Mouse (Mus musculus) midbrain, embryonic 16.5 days (tissue): ENCODE results near the gene Triml1. TPM values are rescaled to one million over a fixed set of nuclear protein-coding genes. Genes with fewer than 3 reads are reported as not detected.

Experiments
- ATAC-seq: fragments of 200-750 bp; cut with Nextera tagmentation; 2 replicates; pipeline ENCODE4 v1.8.0; 2017; ENCODE audit warnings: moderate TSS enrichment
- H3K27ac ChIP-seq: fragments of 300-500 bp; sonication (generic); 2 replicates; pipeline ENCODE4 v1.5.1; 2014; ENCODE audit warnings: mild to moderate bottlenecking, low read length, mixed read lengths
- H3K27me3 ChIP-seq: fragments of 300-500 bp; sonication (generic); 2 replicates; pipeline ENCODE4 v1.6.1; 2014; ENCODE audit warnings: low read depth, low read length, mixed read lengths; ENCODE audit not compliant: control insufficient read depth, insufficient read depth
- H3K36me3 ChIP-seq: fragments of 300-500 bp; sonication (generic); 2 replicates; pipeline ENCODE4 v1.6.1; 2014; ENCODE audit warnings: mild to moderate bottlenecking, low read length, moderate library complexity, mixed read lengths; ENCODE audit not compliant: control insufficient read depth, insufficient read depth
- H3K4me1 ChIP-seq: fragments of 300-500 bp; sonication (generic); 2 replicates; pipeline ENCODE4 v1.6.1; 2014; ENCODE audit warnings: mild to moderate bottlenecking, low read length, mixed read lengths; ENCODE audit not compliant: control insufficient read depth, insufficient read depth
- H3K4me2 ChIP-seq: fragments of 300-500 bp; sonication (generic); 2 replicates; pipeline ENCODE4 v1.6.1; 2014; ENCODE audit warnings: mild to moderate bottlenecking, low read length, mixed read lengths
- H3K4me3 ChIP-seq: fragments of 300-500 bp; sonication (generic); 2 replicates; pipeline ENCODE4 v1.5.1; 2014; ENCODE audit warnings: low read depth, mild to moderate bottlenecking, low read length, moderate library complexity, mixed read lengths
- H3K9ac ChIP-seq: fragments of 300-500 bp; sonication (generic); 2 replicates; pipeline ENCODE4 v1.6.1; 2014; ENCODE audit warnings: low read depth, low read length, mixed read lengths
- H3K9me3 ChIP-seq: fragments of 300-500 bp; sonication (generic); replicated peaks from 2 replicates; pipeline ENCODE4 v1.6.1; 2014; ENCODE audit warnings: mild to moderate bottlenecking, low read length, mixed read lengths; ENCODE audit not compliant: control insufficient read depth, poor library complexity, severe bottlenecking
- WGBS: fragments of 180-500 bp; shearing (Covaris S2); extraction: QIAGEN DNeasy Blood & Tissue Kit; methylation state at CpG from one replicate; pipeline ENCODE4 v1.1.7; 2014; 5-methylcytosine and 5-hydroxymethylcytosine counted together
- polyA plus RNA-seq: library from polyadenylated mRNA; unstranded; fragments of >200 nt; fragmentation: Nextera tagmentation; extraction: Ambion mirVana; gene quantifications from 2 replicates; pipeline ENCODE4 v1.2.1, GENCODE M21; 2015

Gene Triml1
- polyA plus RNA-seq, 1 experiment from 2014 or later, result not detected

DNA sequence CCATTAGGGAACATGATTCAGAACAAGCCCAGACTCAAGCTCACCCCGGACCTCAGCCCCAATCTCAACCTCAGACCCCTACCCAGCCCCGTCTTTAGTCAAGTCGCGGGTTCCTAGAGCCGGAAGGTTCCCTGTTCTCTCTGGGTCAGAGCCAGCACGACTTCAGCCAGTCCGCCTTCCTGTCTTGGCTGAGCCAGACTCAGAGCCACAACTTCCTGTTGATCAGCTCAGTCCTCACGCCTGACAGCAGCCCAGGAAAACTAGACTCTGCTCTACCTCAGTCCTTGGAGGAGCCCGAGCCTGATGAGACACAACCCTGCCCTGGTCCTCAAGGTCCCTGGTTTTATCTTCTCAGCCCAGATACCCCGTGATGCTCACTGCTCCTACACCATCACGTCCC lies 22.0 kb upstream of the Triml1 start:
- H3K9ac ChIP-seq, result no peak overlapping the region
- no peak overlapping the region for H3K27ac ChIP-seq
- ATAC-seq, result no peak
- H3K4me3 ChIP-seq, result no peak overlapping the region
- H3K9me3 ChIP-seq, result no peaks in the 10 kb centered on the region
- 90% methylated on average over 11 of the region's 11 CpGs for WGBS
- no peaks in the 10 kb centered on the region for H3K4me1 ChIP-seq
- H3K27me3 ChIP-seq, result no peaks in the 10 kb centered on the region
- no peak overlapping the region for H3K4me2 ChIP-seq
- no peaks in the 10 kb centered on the region for H3K36me3 ChIP-seq

DNA sequence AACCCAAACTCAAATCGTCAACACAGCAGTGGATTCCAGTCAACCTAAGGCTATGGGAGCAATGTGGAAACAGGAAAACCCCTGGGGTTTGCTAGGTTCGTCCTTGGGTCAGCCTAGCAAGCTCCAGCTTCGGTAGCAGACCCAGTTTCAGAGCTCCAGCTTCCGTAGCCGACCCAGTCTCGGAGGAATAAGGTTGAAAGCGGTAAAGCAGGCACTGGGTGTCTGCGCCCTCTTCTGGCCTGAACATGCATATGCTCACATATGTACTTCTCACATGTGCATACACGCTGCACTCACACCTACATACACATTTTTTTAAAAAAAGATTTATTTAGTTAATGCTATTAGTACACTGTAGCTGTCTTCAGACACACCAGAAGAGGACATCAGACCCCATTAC lies 8.0 kb upstream of the Triml1 start:
- Histone ChIP-seq H3K27me3 (no peaks in the 10 kb centered on the region), H3K4me3 (no peak overlapping the region), H3K4me1 (no peaks in the 10 kb centered on the region), H3K36me3 (no peaks in the 10 kb centered on the region), H3K9me3 (no peaks in the 10 kb centered on the region; the same call in 1 of the 2 replicates), H3K27ac (no peak overlapping the region), H3K9ac (no peak overlapping the region), H3K4me2 (no peak overlapping the region)
- 83% methylated on average over 9 of the region's 9 CpGs for WGBS
- ATAC-seq, result no peak

DNA sequence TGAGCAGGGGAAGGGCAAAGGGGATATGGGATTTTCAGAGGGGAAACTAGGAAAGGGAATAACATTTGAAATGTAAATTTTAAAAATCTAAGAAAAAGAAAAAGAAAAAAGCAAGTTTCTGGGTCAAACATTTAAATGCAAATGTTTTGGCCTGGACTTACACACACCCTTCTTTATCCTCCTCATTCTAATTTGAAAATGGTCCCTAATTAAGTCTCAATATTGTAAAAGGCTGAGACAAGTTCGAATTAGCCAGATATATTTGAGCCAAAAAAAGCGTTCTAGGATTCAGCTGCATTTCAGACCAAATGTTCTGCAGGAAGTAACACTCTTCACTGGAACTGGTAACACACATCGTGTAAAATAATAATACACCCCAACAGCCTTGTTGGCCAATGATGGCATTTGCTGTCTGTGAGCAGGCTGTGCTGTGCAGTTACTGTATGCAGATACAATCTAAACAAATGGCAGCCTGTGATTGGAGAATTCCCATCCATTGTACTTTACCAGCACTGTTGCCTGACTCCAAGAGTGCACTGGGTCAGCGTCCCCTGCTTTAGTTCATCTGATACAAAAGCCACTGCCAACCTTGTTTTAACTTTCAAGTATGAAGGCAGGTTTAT lies 30.0 kb downstream of the Triml1 start:
- no peak overlapping the region for H3K4me3 ChIP-seq
- no peaks in the 10 kb centered on the region for H3K4me1 ChIP-seq
- H3K27ac ChIP-seq, result no peak overlapping the region
- H3K9me3 ChIP-seq, result no peaks in the 10 kb centered on the region
- WGBS, result 81% methylated on average over 4 of the region's 4 CpGs
- H3K9ac ChIP-seq, result no peak overlapping the region
- no peaks in the 10 kb centered on the region for H3K27me3 ChIP-seq
- H3K36me3 ChIP-seq, result no peaks in the 10 kb centered on the region
- no peak overlapping the region for H3K4me2 ChIP-seq
- ATAC-seq, result no peak

Other genes with a start within 250 kb of the Triml1 start
- not detected in 2 replicates for gene Triml2, start 39.1 kb upstream of the Triml1 start, polyA plus RNA-seq
- not detected in 2 replicates for gene Zfp42, start 165.5 kb upstream of the Triml1 start, polyA plus RNA-seq